Mouse (Mus musculus) CD4-positive, CD25-positive, alpha-beta regulatory T cell, adult 4 months (primary cell): Measurements from ENCODE around the gene Dll3. TPM values are rescaled to one million over a fixed set of nuclear protein-coding genes. Genes with fewer than 3 reads are reported as not detected.

Source experiments
- ATAC-seq: one replicate; pipeline ENCODE4 v1.8.0; 2017
- polyA plus RNA-seq, 2 experiments: library from polyadenylated mRNA; unstranded; fragments of 100-300 nt; shearing (Covaris generic); gene quantifications; one replicate each; pipeline ENCODE4 v1.2.1; 2017

Gene Dll3
- polyA plus RNA-seq, 2 experiments from 2014 or later = not detected

- no peak for ATAC-seq
These were observed 4.2 kb upstream of the Dll3 start for GRCm38 (mm10) chr7:28306216-28306615.

DNA sequence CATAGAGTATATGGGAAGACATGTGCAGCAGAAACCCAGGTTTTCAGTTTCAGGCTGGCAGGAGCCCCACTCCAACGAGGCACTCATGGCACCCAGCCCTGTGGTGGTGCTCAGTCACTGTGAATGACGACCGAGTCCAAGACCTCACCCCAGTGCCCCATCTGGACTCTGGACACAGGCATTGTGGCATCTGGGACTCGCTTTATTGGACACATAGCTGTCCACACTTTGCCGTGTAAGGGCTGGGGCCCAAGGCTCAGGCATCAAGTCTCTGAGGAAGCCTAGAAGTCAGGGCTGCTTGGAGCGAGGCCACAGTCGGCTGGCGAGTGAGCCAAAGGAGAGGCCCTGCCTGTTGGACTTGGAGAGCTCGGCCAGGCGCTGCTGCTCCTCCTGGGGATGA, 3.6 kb upstream of the Dll3 start:
- ATAC-seq = no peak

DNA sequence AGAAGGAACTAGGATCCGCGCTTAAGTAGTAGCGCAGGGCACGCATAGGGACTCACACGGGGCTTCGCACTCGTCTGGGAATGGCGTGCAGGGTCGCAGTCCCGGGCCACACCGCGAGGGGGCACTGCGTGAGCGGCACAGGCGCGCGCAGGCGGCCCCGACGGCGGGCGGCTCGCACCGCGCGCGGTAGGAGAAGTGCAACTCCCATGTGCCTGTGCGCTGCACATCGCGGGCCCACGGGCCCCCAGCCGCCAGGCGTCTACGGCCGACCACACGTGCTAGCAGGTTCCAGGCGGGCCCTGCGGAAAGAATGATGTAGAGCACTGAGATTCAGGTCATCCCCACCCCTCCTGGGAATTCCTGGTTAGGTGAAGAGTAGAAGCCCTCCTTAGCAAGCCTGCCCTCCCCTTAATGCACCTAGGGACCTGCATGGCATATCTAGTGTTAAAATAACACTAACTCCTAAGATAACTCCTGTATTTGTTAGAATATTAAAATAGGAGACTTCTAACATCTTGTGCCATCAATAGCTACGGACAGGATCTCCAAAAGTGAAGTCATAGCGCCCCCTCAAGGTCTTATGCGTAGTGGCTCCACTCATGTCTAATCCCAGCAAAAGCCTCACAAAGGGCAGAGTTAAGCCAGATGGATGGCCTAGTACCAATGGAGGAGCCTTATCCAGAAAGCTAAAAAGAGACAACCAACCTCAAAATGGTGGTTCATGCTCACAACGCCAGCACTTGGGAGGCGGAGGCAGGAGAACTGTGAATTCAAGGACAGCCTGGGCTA, 3.0 kb downstream of the Dll3 start:
- ATAC-seq = no peak

- ATAC-seq = no peak
These were observed 7.6 kb downstream of the Dll3 start for GRCm38 (mm10) chr7:28294481-28294880.

GRCm38 (mm10) chr7:28290638-28291590, 11.1 kb downstream of the Dll3 start, which contains the start of gene Selenov:
Gene Selenov, minus strand, starts transcription at chr7:28291186.
- ATAC-seq = no peak

- no peak for ATAC-seq
These were observed 11.9 kb downstream of the Dll3 start for GRCm38 (mm10) chr7:28290165-28290564.

GRCm38 (mm10) chr7:28280630-28281029, 21.4 kb downstream of the Dll3 start:
- no peak for ATAC-seq

GRCm38 (mm10) chr7:28278279-28278652, 23.8 kb downstream of the Dll3 start:
- no peak for ATAC-seq

- peak; percentile 94 for ATAC-seq
These were observed 24.3 kb downstream of the Dll3 start, which contains the start of gene Eid2b for GRCm38 (mm10) chr7:28277615-28278278. Gene Eid2b, plus strand, starts transcription at chr7:28277739.

- no peak for ATAC-seq
These were observed 24.8 kb downstream of the Dll3 start for GRCm38 (mm10) chr7:28277237-28277614.

- no peak for ATAC-seq
These were observed 30.3 kb downstream of the Dll3 start for GRCm38 (mm10) chr7:28271761-28272160.

DNA sequence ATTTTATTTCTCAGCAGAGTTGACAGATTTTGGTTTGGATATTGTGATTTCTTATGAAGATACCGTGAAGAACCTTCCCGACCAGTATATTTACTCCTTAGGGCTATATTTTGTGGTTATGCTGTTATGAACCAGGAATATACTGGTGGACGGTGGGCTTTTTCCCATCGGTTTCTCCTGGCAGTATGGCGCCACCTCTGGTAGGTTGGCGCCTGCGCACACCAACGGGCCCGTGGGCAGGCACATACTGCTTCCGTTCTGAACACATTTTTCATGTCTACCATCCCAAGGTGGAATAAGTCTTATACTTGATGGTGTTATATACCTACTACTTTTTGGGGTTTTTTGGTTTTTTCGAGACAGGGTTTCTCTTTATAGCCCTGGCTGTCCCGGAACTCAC, 32.7 kb downstream of the Dll3 start:
- ATAC-seq = no peak

DNA sequence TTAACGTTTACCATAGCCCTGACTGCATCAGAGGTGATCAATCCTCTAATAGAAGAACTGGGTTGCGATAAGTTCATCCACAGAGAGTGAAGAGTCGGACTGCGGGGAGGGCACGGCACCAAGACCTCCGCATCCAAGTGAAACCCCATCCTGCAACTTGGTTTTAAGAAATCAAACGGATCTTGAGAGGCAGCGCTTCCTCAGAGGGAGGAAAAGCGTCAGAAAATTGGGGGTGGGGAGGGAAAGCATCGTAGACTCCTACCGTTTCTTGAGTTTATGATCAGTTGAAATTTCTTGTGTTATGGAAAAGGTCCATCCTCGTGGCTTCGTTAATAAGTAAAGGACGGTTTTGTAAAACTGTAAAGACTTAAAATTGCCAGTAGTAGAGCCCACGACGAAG, 33.5 kb downstream of the Dll3 start:
- no peak for ATAC-seq

- peak; percentile 58 for ATAC-seq
These were observed 34.0 kb downstream of the Dll3 start for GRCm38 (mm10) chr7:28268042-28268531.

DNA sequence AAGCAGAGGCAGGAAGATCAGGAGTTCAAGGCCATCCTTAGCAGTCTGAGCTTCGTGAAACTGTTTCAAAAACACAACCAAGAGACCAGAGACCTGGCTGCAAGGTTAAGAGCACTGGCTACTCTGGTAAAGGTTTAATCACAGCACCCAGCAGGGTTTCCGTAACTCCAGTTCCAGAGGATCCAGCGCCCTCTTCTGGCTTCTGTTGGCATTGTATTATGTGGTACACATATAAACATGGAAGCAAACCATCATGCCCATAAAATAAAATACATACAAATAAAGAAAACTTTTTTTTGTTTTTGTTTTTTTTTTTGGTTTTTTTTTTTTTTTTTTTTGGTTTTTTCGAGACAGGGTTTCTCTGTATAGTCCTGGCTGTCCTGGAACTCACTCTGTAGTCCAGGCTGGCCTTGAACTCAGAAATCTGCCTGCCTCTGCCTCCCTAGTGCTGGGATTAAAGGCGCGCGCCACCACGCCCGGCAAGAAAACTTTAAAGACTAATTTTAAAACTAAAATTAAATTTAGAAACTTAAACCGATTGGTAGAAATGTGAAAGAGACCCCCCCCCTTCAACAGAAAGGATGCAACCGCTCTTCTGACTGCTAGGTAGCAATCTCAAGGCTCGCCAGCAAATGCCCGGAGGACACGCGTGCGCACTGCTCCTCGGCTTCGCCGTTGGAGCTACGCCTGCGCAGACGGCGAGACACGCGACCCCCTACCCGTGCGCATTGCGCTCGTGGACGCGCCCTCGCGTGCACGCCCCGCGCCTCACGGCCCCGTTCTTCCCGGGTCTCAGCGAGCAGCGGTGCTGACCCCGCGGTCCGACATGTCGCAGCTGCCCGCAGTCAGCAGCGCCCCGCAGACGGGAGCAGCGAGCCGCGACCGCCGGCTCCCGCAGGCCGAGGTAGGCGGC, 34.7 kb downstream of the Dll3 start, which contains the start of gene Eid2:
Gene Eid2 (plus strand): TSS at position 753 of the 913 bp plus-strand sequence.
- peak; percentile 71 for ATAC-seq

DNA sequence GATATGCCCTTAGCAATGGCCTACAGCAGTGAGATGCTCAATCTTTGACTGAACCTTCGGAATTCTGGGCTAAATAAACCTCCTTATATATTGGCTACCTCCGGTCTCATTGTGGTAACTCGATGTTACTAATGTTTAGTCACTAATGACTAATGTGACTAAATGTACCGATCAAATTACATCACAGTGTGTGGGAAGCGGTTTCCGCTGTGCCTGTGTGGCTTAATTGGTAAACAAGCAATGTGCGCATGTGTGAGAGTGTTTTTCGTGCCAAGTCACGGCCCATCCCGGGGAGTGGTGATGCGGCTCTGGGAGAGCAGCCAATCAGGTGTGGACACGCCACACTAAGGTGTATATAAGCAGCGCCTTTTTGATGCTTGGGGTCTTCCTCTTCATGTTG, 36.6 kb downstream of the Dll3 start:
- ATAC-seq = no peak

- ATAC-seq = no peak
These were observed 38.3 kb downstream of the Dll3 start for GRCm38 (mm10) chr7:28263786-28264185.

GRCm38 (mm10) chr7:28262861-28263260, 39.2 kb downstream of the Dll3 start:
- ATAC-seq = no peak

DNA sequence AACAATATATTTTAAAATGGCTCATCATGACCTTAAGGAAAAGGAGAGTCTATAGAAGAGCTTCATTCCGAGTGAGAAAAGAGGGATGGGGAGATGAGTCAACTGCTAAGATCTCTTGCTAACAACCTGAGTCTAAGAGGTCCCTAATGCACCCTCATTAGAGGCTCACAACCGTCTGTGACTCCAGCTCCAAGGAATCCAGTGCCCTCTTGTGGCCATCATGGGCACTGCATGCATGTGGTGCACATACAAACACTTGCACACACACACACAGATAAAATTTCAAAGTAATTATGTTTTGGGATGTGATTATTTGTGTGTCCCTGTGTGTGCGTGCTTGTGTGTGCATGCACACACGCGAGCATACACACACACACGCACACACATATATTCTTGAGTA, 46.6 kb downstream of the Dll3 start:
- ATAC-seq = no peak

DNA sequence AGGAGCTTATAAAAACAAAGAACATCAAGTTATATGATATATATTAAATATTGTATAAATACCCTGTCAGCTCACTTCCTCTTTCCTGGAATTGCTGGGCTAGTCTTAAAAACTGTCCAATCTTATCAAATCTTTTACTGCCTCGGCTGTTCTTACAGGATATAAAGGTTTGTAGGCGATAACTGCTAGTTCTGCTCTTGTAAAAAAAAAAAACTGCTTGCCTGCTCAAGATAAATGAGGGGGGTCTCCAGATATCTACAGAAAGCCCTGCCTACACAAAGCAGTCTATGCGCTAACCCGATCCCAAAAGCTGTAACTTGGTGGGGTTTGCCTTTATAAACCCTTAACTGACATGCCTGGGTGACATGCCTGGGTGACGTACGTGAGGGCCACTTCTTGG, 47.4 kb downstream of the Dll3 start:
- no peak for ATAC-seq

DNA sequence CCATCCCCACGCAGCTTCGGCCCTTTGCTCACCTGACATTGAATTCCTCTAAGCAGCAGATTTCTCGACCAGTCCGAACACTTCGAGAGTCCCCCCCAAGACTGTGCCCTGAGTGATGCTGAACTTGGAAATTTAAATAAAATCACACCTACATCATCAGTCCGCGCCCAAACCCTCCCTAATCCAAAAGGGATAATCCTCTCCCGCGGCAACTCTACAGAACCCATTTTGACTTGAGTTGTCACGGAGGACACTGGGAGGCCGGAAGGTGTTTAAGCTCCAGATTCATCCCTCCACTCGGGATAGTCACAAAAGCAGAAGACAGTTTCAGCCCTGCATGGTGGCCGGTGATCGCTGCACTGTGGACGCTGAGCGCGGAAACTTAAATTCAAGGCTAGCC, 50.1 kb downstream of the Dll3 start:
- no peak for ATAC-seq

GRCm38 (mm10) chr7:28248957-28249356, 53.1 kb downstream of the Dll3 start:
- no peak for ATAC-seq
